Mouse (Mus musculus): ENCODE data around the gene Ptpn1. TPM values are rescaled to one million over a fixed set of nuclear protein-coding genes. Genes with fewer than 3 reads are reported as not detected.

Ptpn1 gene
- total RNA-seq, 2 experiments from 2014 or later, result 12.5 to 14.9 TPM

Other genes with a start within 250 kb of the Ptpn1 start
- gene Cebpb, start 243.1 kb upstream of the Ptpn1 start, total RNA-seq (2021), result 100 to 1,000 TPM; 115 to 129 TPM
- 10 to 100 TPM; 14.9 to 15.6 TPM for gene Tmem189, start 242.2 kb upstream of the Ptpn1 start, total RNA-seq (2021)
- gene Ripor3, start 78.6 kb downstream of the Ptpn1 start, total RNA-seq (2021), result under 1 TPM; 0.39 to 0.64 TPM
- under 1 TPM; 0.69 to 0.91 TPM for gene Pard6b, start 148.9 kb downstream of the Ptpn1 start, total RNA-seq (2021)

Data from gastrocnemius, postnatal 36 days (tissue).